Mouse (Mus musculus) kidney, postnatal 0 days (tissue): Measurements from ENCODE around the gene Ttc24. TPM values are rescaled to one million over a fixed set of nuclear protein-coding genes. Genes with fewer than 3 reads are reported as not detected.

Experiments
- ATAC-seq: fragments of 200-750 bp; cut with Nextera tagmentation; replicated peaks from 2 replicates; pipeline ENCODE4 v1.8.0; 2017; ENCODE audit warnings: low read depth, moderate number of reproducible peaks, moderate TSS enrichment, moderate library complexity; ENCODE audit not compliant: low FRiP score
- DNase-seq: peaks from one replicate; pipeline ENCODE4 v3.0.0-alpha.2; 2016; ENCODE audit warnings: low spot score
- H3K27ac ChIP-seq: fragments of 300-500 bp; sonication (generic); 2 replicates; pipeline ENCODE4 v1.5.1; 2014; ENCODE audit warnings: mild to moderate bottlenecking
- H3K27me3 ChIP-seq: fragments of 300-500 bp; sonication (generic); 2 replicates; pipeline ENCODE4 v1.6.1; 2014; ENCODE audit warnings: low read length, mixed read lengths; ENCODE audit not compliant: insufficient read depth
- H3K36me3 ChIP-seq: fragments of 300-500 bp; sonication (generic); 2 replicates; pipeline ENCODE4 v1.6.1; 2014; ENCODE audit warnings: low read length, mixed read lengths; ENCODE audit not compliant: insufficient read depth
- H3K4me1 ChIP-seq: fragments of 300-500 bp; sonication (generic); replicated peaks from 2 replicates; pipeline ENCODE4 v1.6.1; 2014; ENCODE audit warnings: antibody characterized with exemption, low read length, mixed read lengths; ENCODE audit not compliant: insufficient read depth
- H3K4me2 ChIP-seq: fragments of 300-500 bp; sonication (generic); 2 replicates; pipeline ENCODE4 v1.6.1; 2014; ENCODE audit warnings: mild to moderate bottlenecking, low read length, moderate library complexity, mixed read lengths
- H3K4me3 ChIP-seq: fragments of 300-500 bp; sonication (generic); replicated peaks from 2 replicates; pipeline ENCODE4 v1.5.1; 2014; ENCODE audit warnings: low read depth, low read length
- H3K9ac ChIP-seq: fragments of 300-500 bp; sonication (generic); 2 replicates; pipeline ENCODE4 v1.6.1; 2014; ENCODE audit warnings: low read depth, low read length
- H3K9me3 ChIP-seq: fragments of 300-500 bp; sonication (generic); replicated peaks from 2 replicates; pipeline ENCODE4 v1.6.1; 2016; ENCODE audit warnings: low read length, inconsistent platforms, mixed read lengths
- CTCF ChIP-seq: IDR thresholded peaks from 2 replicates; pipeline ENCODE4 v1.5.1; 2016; ENCODE audit warnings: antibody characterized with exemption, low read depth, mild to moderate bottlenecking, moderate library complexity
- WGBS: fragments of 180-500 bp; shearing (Covaris S2); extraction: QIAGEN DNeasy Blood & Tissue Kit; methylation state at CpG from one replicate; pipeline ENCODE4 v1.1.7; 2014; 5-methylcytosine and 5-hydroxymethylcytosine counted together
- polyA plus RNA-seq: library from polyadenylated mRNA; unstranded; fragments of >200 nt; fragmentation: Nextera tagmentation; extraction: Ambion mirVana; gene quantifications from 2 replicates; pipeline ENCODE4 v1.2.1, GENCODE M21; 2015

Gene Ttc24
- polyA plus RNA-seq, 1 experiment from 2014 or later, result not detected

DNA sequence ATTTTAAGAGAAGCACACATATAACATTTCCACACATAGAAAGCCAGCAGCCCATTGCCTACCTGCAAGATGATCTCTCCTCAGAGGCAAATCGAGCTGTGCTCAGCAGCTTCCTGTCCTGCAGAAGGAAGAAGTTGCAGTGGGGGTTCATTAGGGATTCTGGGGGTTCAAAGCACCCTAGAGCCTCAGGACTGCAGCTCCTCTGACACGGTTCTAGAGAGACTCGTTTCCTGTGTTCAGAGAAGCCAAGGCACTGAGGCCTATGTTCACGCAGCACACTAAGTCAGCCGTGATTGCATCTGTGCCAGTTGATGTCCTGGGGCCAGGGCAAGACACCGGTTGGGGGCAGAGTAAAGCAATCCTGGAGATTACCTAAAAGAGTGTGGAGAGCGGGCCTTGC lies 51.3 kb downstream of the Ttc24 start:
- DNase-seq (no peak), ATAC-seq (no peak)
- H3K27ac ChIP-seq, result no peak overlapping the region
- H3K4me1 ChIP-seq, result peaks cover 18% of the 10 kb centered on the region
- H3K4me3 ChIP-seq, result no peak overlapping the region
- TF ChIP-seq CTCF, result no peak
- no peaks in the 10 kb centered on the region for H3K36me3 ChIP-seq
- WGBS, result 58% methylated on average over 7 of the region's 7 CpGs
- no peak overlapping the region for H3K9ac ChIP-seq
- no peaks in the 10 kb centered on the region for H3K9me3 ChIP-seq
- peaks cover 40% of the 10 kb centered on the region for H3K27me3 ChIP-seq
- no peak overlapping the region for H3K4me2 ChIP-seq

- DNase-seq, result peak; percentile 18
Measured at GRCm38 (mm10) chr3:88023192-88024074, 54.7 kb downstream of the Ttc24 start.

GRCm38 (mm10) chr3:88022322-88023191 lies 55.5 kb downstream of the Ttc24 start:
- TF ChIP-seq CTCF, result no peak

More at GRCm38 (mm10) chr3:88023192-88024074, 54.7 kb downstream of the Ttc24 start:
- peaks cover 18% of the 10 kb centered on the region for H3K4me1 ChIP-seq
- under 1% methylated on average over 79 of the region's 81 CpGs for WGBS
- H3K27me3 ChIP-seq, result peaks cover 60% of the 10 kb centered on the region
- H3K9ac ChIP-seq, result peak overlapping the region; percentile 31
- H3K36me3 ChIP-seq, result no peaks in the 10 kb centered on the region
- H3K4me2 ChIP-seq, result peak overlapping the region; percentile 96
- peak overlapping the region; percentile 48 for H3K4me3 ChIP-seq
- H3K27ac ChIP-seq, result no peak overlapping the region
- no peak for TF ChIP-seq CTCF
- peak; percentile 75; the same call in 1 of the 2 replicates for ATAC-seq
- H3K9me3 ChIP-seq, result no peaks in the 10 kb centered on the region

More at GRCm38 (mm10) chr3:88022322-88023191, 55.5 kb downstream of the Ttc24 start:
- Histone ChIP-seq H3K4me2 (peak overlapping the region; percentile 96), H3K27me3 (peaks cover 60% of the 10 kb centered on the region), H3K9ac (peak overlapping the region; percentile 31), H3K9me3 (no peaks in the 10 kb centered on the region), H3K4me3 (peak overlapping the region; percentile 48), H3K36me3 (no peaks in the 10 kb centered on the region), H3K27ac (no peak overlapping the region), H3K4me1 (peaks cover 18% of the 10 kb centered on the region)
- ATAC-seq, result peak; percentile 93
- under 1% methylated on average over 65 of the region's 66 CpGs for WGBS
- DNase-seq, result peak; percentile 93

Other genes starting within 250 kb of the Ttc24 start
- gene Sh2d2a, start 231.5 kb downstream of the Ttc24 start, polyA plus RNA-seq, result 0.11 TPM in 1 of 2 replicates, not detected in the other
- gene Prcc, start 192.7 kb downstream of the Ttc24 start, polyA plus RNA-seq, result 14.8 and 15.1 TPM in 2 replicates
- 193 and 200 TPM in 2 replicates for gene Hdgf, start 172.0 kb downstream of the Ttc24 start, polyA plus RNA-seq
- 87.2 and 88.1 TPM in 2 replicates for gene Mrpl24, start 158.8 kb downstream of the Ttc24 start, polyA plus RNA-seq
- 40.4 and 42.1 TPM in 2 replicates for gene Isg20l2, start 148.0 kb downstream of the Ttc24 start, polyA plus RNA-seq
- gene Rrnad1, start 147.6 kb downstream of the Ttc24 start, polyA plus RNA-seq, result 12.1 and 12.3 TPM in 2 replicates
- 20.1 and 20.9 TPM in 2 replicates for gene Crabp2, start 129.6 kb downstream of the Ttc24 start, polyA plus RNA-seq
- gene Nes, start 107.2 kb downstream of the Ttc24 start, polyA plus RNA-seq, result 24.6 and 28.9 TPM in 2 replicates
- gene Bcan, start 78.1 kb downstream of the Ttc24 start, polyA plus RNA-seq, result 0.14 TPM in 1 of 2 replicates, not detected in the other
- 0.13 and 0.17 TPM in 2 replicates for gene Hapln2, start 50.7 kb downstream of the Ttc24 start, polyA plus RNA-seq
- gene Gpatch4, start 35.2 kb downstream of the Ttc24 start, polyA plus RNA-seq, result 24.8 and 26.3 TPM in 2 replicates
- 161 and 173 TPM in 2 replicates for gene Naxe, start 19.8 kb downstream of the Ttc24 start, polyA plus RNA-seq
- gene Iqgap3, start 3.7 kb upstream of the Ttc24 start, polyA plus RNA-seq, result 6.8 and 8.2 TPM in 2 replicates
- 14.4 and 16.2 TPM in 2 replicates for gene Mef2d, start 64.1 kb upstream of the Ttc24 start, polyA plus RNA-seq
- gene Rhbg, start 176.4 kb upstream of the Ttc24 start, polyA plus RNA-seq, result 23.2 and 24.2 TPM in 2 replicates
- 3.8 and 5.1 TPM in 2 replicates for gene Gm38392, start 208.9 kb upstream of the Ttc24 start, polyA plus RNA-seq
- 13.0 and 13.8 TPM in 2 replicates for gene Tsacc, start 218.7 kb upstream of the Ttc24 start, polyA plus RNA-seq
- gene Cct3, start 218.8 kb upstream of the Ttc24 start, polyA plus RNA-seq, result 373 and 411 TPM in 2 replicates
- gene Glmp, start 246.7 kb upstream of the Ttc24 start, polyA plus RNA-seq, result 306 and 328 TPM in 2 replicates